Comparison of ENCODE assay signal across 9 mouse cellular contexts in the genomic region with DNA sequence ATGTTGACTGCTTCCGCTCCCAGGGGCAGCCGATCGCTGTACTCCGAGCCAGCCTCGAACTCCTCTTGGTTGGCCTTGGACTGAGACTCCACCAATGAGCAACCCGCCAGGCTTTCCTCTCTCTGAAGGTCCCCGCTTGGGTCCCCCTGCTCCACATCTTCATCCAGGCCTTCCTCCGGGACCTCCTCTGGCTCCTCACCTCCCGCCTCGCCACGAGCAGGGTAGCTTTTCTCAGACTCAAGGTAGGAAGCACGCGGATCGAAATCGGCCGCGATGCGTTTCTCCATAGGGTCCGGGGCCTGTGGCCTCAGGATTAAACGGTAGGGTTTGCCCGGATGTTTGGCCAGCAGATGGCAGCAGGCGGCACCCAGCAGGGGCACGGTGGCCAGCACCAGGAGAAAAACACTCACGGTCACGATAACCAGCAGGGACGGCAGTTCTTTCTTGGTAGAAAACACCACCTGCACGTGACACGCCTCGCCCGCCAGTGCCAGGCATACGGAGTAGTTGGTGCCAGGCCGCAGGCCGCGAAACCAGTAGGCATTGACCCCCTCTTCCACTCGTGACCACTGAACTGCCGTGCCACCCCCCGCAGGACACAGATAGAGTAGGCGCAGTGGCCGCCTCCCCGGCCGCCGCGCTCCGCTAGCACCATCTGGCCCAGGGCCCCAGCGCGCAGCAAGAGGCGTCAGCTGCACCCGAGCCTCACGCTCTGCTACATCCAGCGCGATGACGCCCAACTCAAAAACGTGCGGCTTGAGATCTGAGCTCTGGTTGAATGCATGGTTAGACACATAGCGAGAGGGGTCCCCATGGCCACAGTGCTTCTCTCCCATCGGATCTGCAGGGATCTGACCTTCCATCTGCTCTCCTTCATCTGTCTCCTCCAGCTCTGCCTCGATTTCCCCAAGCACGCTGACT. TPM values are rescaled to one million over a fixed set of nuclear protein-coding genes. Genes with fewer than 3 reads are reported as not detected.
DNase-seq lines count a peak whose midpoint lies in the region; ATAC-seq and TF ChIP-seq lines count a peak whose summit lies in the region.
"Had no signal": no experiment of that assay in that cellular context is flagged by ENCODE, and none has a peak within 500 bp of the region (broad histone marks: within the 10 kb centered on the region; RNA-seq: fewer than 3 reads in every experiment).

No protein-coding gene starts in this region.

- peak; percentile 71 for TF ChIP-seq CTCF in gastrocnemius, adult 2 months (IDR thresholded peaks at IDR 0.05)
- peak; percentile 72 for TF ChIP-seq CTCF in forebrain, postnatal 0 days (IDR thresholded peaks at IDR 0.05; ENCODE audit: low read depth)
- TF ChIP-seq CTCF in intestine, postnatal 0 days (IDR thresholded peaks at IDR 0.05; ENCODE audit: low read depth) = peak; percentile 76
- peak; percentile 71 for TF ChIP-seq CTCF in stomach, postnatal 0 days (IDR thresholded peaks at IDR 0.05; ENCODE audit: low read depth)

- intact Hi-C loops in gastrocnemius, adult 2 months (cut with DNase I) = no loop called here

- peak overlapping the region; percentile 65 for H3K4me2 ChIP-seq in forebrain, postnatal 0 days (ENCODE audit: low read depth)
- H3K4me2 ChIP-seq in intestine, postnatal 0 days (replicated peaks; ENCODE audit: low read depth) = peak overlapping the region; percentile 45
- peak overlapping the region; percentile 43 for H3K4me2 ChIP-seq in liver, embryonic 11.5 days
- peak overlapping the region; percentile 41 for H3K4me2 ChIP-seq in stomach, postnatal 0 days (replicated peaks; ENCODE audit: low read depth)

- H3K27me3 ChIP-seq in forebrain, postnatal 0 days (ENCODE audit: insufficient read depth, low read length) = peaks cover 3% of the 10 kb centered on the region
- H3K27me3 ChIP-seq in intestine, postnatal 0 days (replicated peaks; ENCODE audit: control insufficient read depth, insufficient read depth, low read length) = peaks cover 80% of the 10 kb centered on the region
- H3K27me3 ChIP-seq in liver, embryonic 11.5 days (replicated peaks; ENCODE audit: control insufficient read depth, insufficient read depth, low read length) = peaks cover 97% of the 10 kb centered on the region
- H3K27me3 ChIP-seq in stomach, postnatal 0 days (ENCODE audit: control insufficient read depth, insufficient read depth, low read length) = peaks cover 45% of the 10 kb centered on the region

- peak overlapping the region; percentile 68 for H3K9ac ChIP-seq in forebrain, postnatal 0 days
- no peak overlapping the region for H3K9ac ChIP-seq in intestine, postnatal 0 days (ENCODE audit: low read depth, low read length)
- H3K9ac ChIP-seq in liver, embryonic 11.5 days (ENCODE audit: low read depth, low read length) = no peak overlapping the region
- 0 out of 2 replicates have a peak overlapping the region, but pooled peaks have one; percentile 18 for H3K9ac ChIP-seq in stomach, postnatal 0 days (ENCODE audit: low read length)

- WGBS in forebrain, postnatal 0 days = 3% methylated on average over 58 of the region's 58 CpGs
- WGBS in intestine, postnatal 0 days = under 1% methylated on average over 58 of the region's 58 CpGs
- WGBS in liver, embryonic 11.5 days = 3% methylated on average over 58 of the region's 58 CpGs
- WGBS in stomach, postnatal 0 days = 1% methylated on average over 58 of the region's 58 CpGs

- H3K4me1 ChIP-seq in forebrain, postnatal 0 days (ENCODE audit: insufficient read depth) = peaks cover 15% of the 10 kb centered on the region; the same call in 1 of the 2 replicates
- no peaks in the 10 kb centered on the region for H3K4me1 ChIP-seq in intestine, postnatal 0 days (replicated peaks; ENCODE audit: control insufficient read depth, insufficient read depth, low read length)
- H3K4me1 ChIP-seq in liver, embryonic 11.5 days (replicated peaks; ENCODE audit: control insufficient read depth, insufficient read depth, low read length) = peaks cover 8% of the 10 kb centered on the region
- no peaks in the 10 kb centered on the region for H3K4me1 ChIP-seq in stomach, postnatal 0 days (replicated peaks; ENCODE audit: control insufficient read depth, insufficient read depth)

- no peak for TF ChIP-seq EP300 in stomach, postnatal 0 days (optimal IDR thresholded peaks at IDR 0.05)

- H3K4me3 ChIP-seq in gastrocnemius, adult 2 months = peak overlapping the region; percentile 66
- H3K4me3 ChIP-seq in forebrain, postnatal 0 days (ENCODE audit: low read depth, low read length) = peak overlapping the region; percentile 52
- H3K4me3 ChIP-seq in intestine, postnatal 0 days (ENCODE audit: low read depth, low read length) = peak overlapping the region; percentile 24
- peak overlapping the region; percentile 28 for H3K4me3 ChIP-seq in liver, embryonic 11.5 days (ENCODE audit: low read depth, low read length)
- H3K4me3 ChIP-seq in stomach, postnatal 0 days (ENCODE audit: low read depth, low read length) = peak overlapping the region; percentile 19

- DNase-seq in gastrocnemius, adult 2 months = peak; percentile 68
- no peak for DNase-seq in gastrocnemius, postnatal 25 days
- DNase-seq in cerebellum, adult 9-10 months = peak; percentile 40
- DNase-seq in forebrain, postnatal 0 days = peak; percentile 76
- DNase-seq in liver, embryonic 11.5 days (ENCODE audit: low spot score) = peak; percentile 54
- peak; percentile 57 for DNase-seq in stomach, postnatal 0 days (ENCODE audit: low spot score)

- H3K9me3 ChIP-seq in forebrain, postnatal 0 days (ENCODE audit: low read length) = no peaks in the 10 kb centered on the region
- no peaks in the 10 kb centered on the region for H3K9me3 ChIP-seq in intestine, postnatal 0 days (ENCODE audit: control insufficient read depth)
- H3K9me3 ChIP-seq in liver, embryonic 11.5 days (ENCODE audit: control insufficient read depth, low read length) = no peaks in the 10 kb centered on the region
- no peaks in the 10 kb centered on the region for H3K9me3 ChIP-seq in stomach, postnatal 0 days (ENCODE audit: control insufficient read depth, low read length)

- H3K36me3 ChIP-seq in forebrain, postnatal 0 days (ENCODE audit: insufficient read depth) = peaks cover 2% of the 10 kb centered on the region; the same call in 1 of the 2 replicates
- no peaks in the 10 kb centered on the region for H3K36me3 ChIP-seq in intestine, postnatal 0 days (ENCODE audit: control insufficient read depth, insufficient read depth)
- H3K36me3 ChIP-seq in liver, embryonic 11.5 days (ENCODE audit: control insufficient read depth, insufficient read depth, low read length) = no peaks in the 10 kb centered on the region
- H3K36me3 ChIP-seq in stomach, postnatal 0 days (ENCODE audit: control insufficient read depth, insufficient read depth, low read length) = no peaks in the 10 kb centered on the region

- ATAC-seq in forebrain, postnatal 0 days = peak; percentile 11; the same call in 1 of the 2 replicates
- no peak for ATAC-seq in intestine, postnatal 0 days
- no peak for ATAC-seq in liver, embryonic 11.5 days (replicated peaks; ENCODE audit: low FRiP score)
- 0 out of 2 replicates have a peak, but pooled peaks have one; percentile 19 for ATAC-seq in monocyte, adult 5-6 weeks (replicated peaks; ENCODE audit: insufficient number of reproducible peaks, low FRiP score, low TSS enrichment, poor library complexity, severe bottlenecking)
- no peak for ATAC-seq in stomach, postnatal 0 days (ENCODE audit: low FRiP score, low TSS enrichment)

- no peak overlapping the region for H3K27ac ChIP-seq in gastrocnemius, adult 2 months
- peak overlapping the region; percentile 95 for H3K27ac ChIP-seq in forebrain, postnatal 0 days (ENCODE audit: low read depth, low read length)
- H3K27ac ChIP-seq in intestine, postnatal 0 days (ENCODE audit: low read depth, low read length) = no peak overlapping the region
- H3K27ac ChIP-seq in liver, embryonic 11.5 days (ENCODE audit: low read depth, low read length) = no peak overlapping the region
- no peak overlapping the region for H3K27ac ChIP-seq in stomach, postnatal 0 days (replicated peaks)

RNA-seq across cellular contexts. Expression of a gene that starts 6.1 kb away (rescaled TPM):
- total RNA-seq in gastrocnemius, adult 2 months (2021) = 10 to 100 TPM; 11.9 to 26.1 TPM
- 10 to 100 TPM; 29.4 to 35.7 TPM for total RNA-seq in gastrocnemius, postnatal 25 days (2021)
- 31.0 and 45.8 TPM in 2 replicates for total RNA-seq in forebrain, postnatal 0 days (2014; rRNA removed)
- 27.4 and 32.2 TPM in 2 replicates for polyA plus RNA-seq in forebrain, postnatal 0 days (2015; fragmentation: Nextera tagmentation; extraction: Ambion mirVana)
- polyA plus RNA-seq in intestine, postnatal 0 days (2015; fragmentation: Nextera tagmentation; extraction: Ambion mirVana) = 26.9 and 29.6 TPM in 2 replicates
- polyA plus RNA-seq in liver, embryonic 11.5 days (2014; fragmentation: Nextera tagmentation; extraction: Ambion mirVana) = 7.7 and 8.5 TPM in 2 replicates
- total RNA-seq in monocyte, adult 5-6 weeks (2017) = not detected in 3 replicates
- polyA plus RNA-seq in stomach, postnatal 0 days (2015; fragmentation: Nextera tagmentation; extraction: Ambion mirVana) = 46.5 and 58.7 TPM in 2 replicates
- total RNA-seq: CH12.LX had no signal

RNA-seq across cellular contexts. Expression of a gene that starts 6.1 kb away (rescaled TPM):
- total RNA-seq in gastrocnemius, adult 2 months (2021) = 1 to 10 TPM; 2.6 to 3.3 TPM
- 1 to 10 TPM; 4.2 to 4.6 TPM for total RNA-seq in gastrocnemius, postnatal 25 days (2021)
- total RNA-seq in forebrain, postnatal 0 days (2014; rRNA removed) = 612 and 779 TPM in 2 replicates
- polyA plus RNA-seq in forebrain, postnatal 0 days (2015; fragmentation: Nextera tagmentation; extraction: Ambion mirVana) = 54.0 and 58.3 TPM in 2 replicates
- 0.27 and 0.35 TPM in 2 replicates for polyA plus RNA-seq in intestine, postnatal 0 days (2015; fragmentation: Nextera tagmentation; extraction: Ambion mirVana)
- polyA plus RNA-seq in liver, embryonic 11.5 days (2014; fragmentation: Nextera tagmentation; extraction: Ambion mirVana) = 0.43 TPM in 1 of 2 replicates, not detected in the other
- total RNA-seq in monocyte, adult 5-6 weeks (2017) = 0.10 to 0.11 TPM in 2 of 3 replicates, not detected in the other
- polyA plus RNA-seq in stomach, postnatal 0 days (2015; fragmentation: Nextera tagmentation; extraction: Ambion mirVana) = 0.45 and 0.69 TPM in 2 replicates
- total RNA-seq: CH12.LX had no signal

RNA-seq across cellular contexts. Expression of a gene that starts 51.5 kb away (rescaled TPM):
- 1 to 10 TPM; 4.1 to 4.5 TPM for total RNA-seq in gastrocnemius, adult 2 months (2021)
- 1 to 10 TPM; 3.5 to 4.6 TPM for total RNA-seq in gastrocnemius, postnatal 25 days (2021)
- total RNA-seq in forebrain, postnatal 0 days (2014; rRNA removed) = 3.4 and 4.8 TPM in 2 replicates
- polyA plus RNA-seq in forebrain, postnatal 0 days (2015; fragmentation: Nextera tagmentation; extraction: Ambion mirVana) = 2.6 and 3.7 TPM in 2 replicates
- polyA plus RNA-seq in intestine, postnatal 0 days (2015; fragmentation: Nextera tagmentation; extraction: Ambion mirVana) = 5.3 and 7.1 TPM in 2 replicates
- polyA plus RNA-seq in liver, embryonic 11.5 days (2014; fragmentation: Nextera tagmentation; extraction: Ambion mirVana) = 28.3 and 33.2 TPM in 2 replicates
- total RNA-seq in monocyte, adult 5-6 weeks (2017) = 6.6 to 23.5 TPM (median 15.6 TPM) in 3 replicates
- polyA plus RNA-seq in stomach, postnatal 0 days (2015; fragmentation: Nextera tagmentation; extraction: Ambion mirVana) = 5.2 and 6.7 TPM in 2 replicates

RNA-seq across cellular contexts. Expression of a gene that starts 54.9 kb away (rescaled TPM):
- 1 to 10 TPM; 6.8 to 7.3 TPM for total RNA-seq in gastrocnemius, adult 2 months (2021)
- total RNA-seq in gastrocnemius, postnatal 25 days (2021) = 1 to 10 TPM; 6.5 to 8.8 TPM
- total RNA-seq in forebrain, postnatal 0 days (2014; rRNA removed) = 148 and 149 TPM in 2 replicates
- 142 and 144 TPM in 2 replicates for polyA plus RNA-seq in forebrain, postnatal 0 days (2015; fragmentation: Nextera tagmentation; extraction: Ambion mirVana)
- 15.0 and 15.9 TPM in 2 replicates for polyA plus RNA-seq in intestine, postnatal 0 days (2015; fragmentation: Nextera tagmentation; extraction: Ambion mirVana)
- 9.7 and 12.9 TPM in 2 replicates for polyA plus RNA-seq in liver, embryonic 11.5 days (2014; fragmentation: Nextera tagmentation; extraction: Ambion mirVana)
- 11.3 to 14.2 TPM (median 13.0 TPM) in 3 replicates for total RNA-seq in monocyte, adult 5-6 weeks (2017)
- polyA plus RNA-seq in stomach, postnatal 0 days (2015; fragmentation: Nextera tagmentation; extraction: Ambion mirVana) = 19.9 and 20.4 TPM in 2 replicates

Comparison
In these comparisons a context has a peak if more than half of its experiments do, and no peak if none do; other contexts are left out.
1. ATAC-seq: peak in forebrain, postnatal 0 days (single experiment) and monocyte, adult 5-6 weeks (single experiment); none in intestine, postnatal 0 days (single experiment), liver, embryonic 11.5 days (single experiment) and stomach, postnatal 0 days (single experiment).
2. H3K9ac ChIP-seq: peak in forebrain, postnatal 0 days (single experiment) and stomach, postnatal 0 days (single experiment); none in intestine, postnatal 0 days (single experiment) and liver, embryonic 11.5 days (single experiment).
3. RNA of a gene that starts 6.1 kb away (total RNA-seq): 31.0 to 45.8 TPM in forebrain, postnatal 0 days, 29.4 to 35.7 TPM in gastrocnemius, postnatal 25 days and 11.9 to 26.1 TPM in gastrocnemius, adult 2 months; not detected in monocyte, adult 5-6 weeks; every median in the first group is over 10 times any median in the second.
4. RNA of a gene that starts 6.1 kb away (total RNA-seq): 612 to 779 TPM in forebrain, postnatal 0 days; 4.2 to 4.6 TPM in gastrocnemius, postnatal 25 days, 2.6 to 3.3 TPM in gastrocnemius, adult 2 months and 0.10 to 0.11 TPM in monocyte, adult 5-6 weeks; every median in the first group is over 100 times any median in the second.
5. Peak in every context shown above with its lines, with median percentiles within 50 percentile points of each other: H3K4me3 ChIP-seq, CTCF ChIP-seq and H3K4me2 ChIP-seq.